ENCODE assay signal across 20 mouse cellular contexts in the genomic region with DNA sequence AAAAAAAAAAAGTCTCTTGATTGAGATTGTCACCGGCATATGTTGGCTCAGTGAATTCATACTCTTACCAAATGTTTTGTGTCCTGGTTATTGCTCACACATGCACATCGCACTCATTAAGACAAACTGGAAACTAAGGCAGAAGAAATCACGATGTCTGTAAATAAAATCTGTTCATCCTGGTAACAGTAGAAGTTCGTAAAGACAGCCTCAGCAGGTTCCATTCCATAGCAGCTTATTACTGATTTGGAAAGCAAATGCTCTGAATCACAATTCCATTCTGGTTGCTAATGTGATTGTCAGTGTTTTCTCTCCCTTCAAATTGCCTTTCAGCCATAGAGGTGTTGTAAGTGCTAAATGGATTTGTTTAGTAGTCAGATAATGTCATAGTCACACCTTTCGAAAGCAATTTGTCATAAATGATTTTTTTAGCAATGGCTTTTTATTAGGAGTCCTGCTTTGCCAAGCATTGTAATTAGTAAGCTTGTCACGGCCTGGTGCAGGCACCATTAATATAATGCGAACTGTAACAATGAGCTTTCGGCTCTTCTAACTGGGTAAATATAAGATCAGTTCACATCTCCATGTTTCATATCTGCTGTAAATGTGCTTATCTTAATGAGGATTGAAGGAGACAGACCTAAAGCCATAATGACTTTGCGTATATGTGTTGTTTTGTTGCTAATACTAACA.
DNase-seq lines count a peak whose midpoint lies in the region; ATAC-seq and TF ChIP-seq lines count a peak whose summit lies in the region.
"Had no signal": no experiment of that assay in that cellular context is flagged by ENCODE, and none has a peak within 500 bp of the region (broad histone marks: within the 10 kb centered on the region; RNA-seq: fewer than 3 reads in every experiment).

No protein-coding gene starts in this region.

- TF ChIP-seq CTCF in brain, embryonic 14.5 days (IDR thresholded peaks at IDR 0.05; ENCODE audit: borderline replicate concordance, extremely low read depth, insufficient read depth, insufficient read length): no peak

- no peaks in the 10 kb centered on the region for H3K36me3 ChIP-seq in hindbrain, embryonic 12.5 days
- no peaks in the 10 kb centered on the region for H3K36me3 ChIP-seq in hindbrain, embryonic 13.5 days
- no peaks in the 10 kb centered on the region for H3K36me3 ChIP-seq in midbrain, embryonic 16.5 days (ENCODE audit: control insufficient read depth, insufficient read depth, low read length)
- H3K36me3 ChIP-seq: neural tube, embryonic 13.5 days had no signal

- no peak overlapping the region for H3K4me3 ChIP-seq in hindbrain, embryonic 12.5 days
- no peak overlapping the region for H3K4me3 ChIP-seq in hindbrain, embryonic 13.5 days
- no peak overlapping the region for H3K4me3 ChIP-seq in midbrain, embryonic 16.5 days (ENCODE audit: low read depth, low read length)
- H3K4me3 ChIP-seq: left cerebral cortex, adult 2 months; neural tube, embryonic 13.5 days had no signal

- H3K9me3 ChIP-seq in hindbrain, embryonic 12.5 days (replicated peaks): no peaks in the 10 kb centered on the region
- H3K9me3 ChIP-seq in hindbrain, embryonic 13.5 days: no peaks in the 10 kb centered on the region
- no peaks in the 10 kb centered on the region for H3K9me3 ChIP-seq in midbrain, embryonic 16.5 days (replicated peaks; ENCODE audit: control insufficient read depth, low read length, poor library complexity, severe bottlenecking)
- H3K9me3 ChIP-seq: neural tube, embryonic 13.5 days had no signal

- 83% methylated on average over 9 of the region's 9 CpGs for WGBS in hindbrain, embryonic 12.5 days
- WGBS in hindbrain, embryonic 13.5 days: 76% methylated on average over 9 of the region's 9 CpGs
- 65% methylated on average over 9 of the region's 9 CpGs for WGBS in midbrain, embryonic 16.5 days

- no peak overlapping the region for H3K4me2 ChIP-seq in hindbrain, embryonic 12.5 days (replicated peaks)
- H3K4me2 ChIP-seq in hindbrain, embryonic 13.5 days: no peak overlapping the region
- H3K4me2 ChIP-seq in midbrain, embryonic 16.5 days (ENCODE audit: low read length): no peak overlapping the region
- H3K4me2 ChIP-seq: lung, embryonic 14.5 days; neural tube, embryonic 13.5 days had no signal

- no peak overlapping the region for H3K9ac ChIP-seq in hindbrain, embryonic 12.5 days
- H3K9ac ChIP-seq in hindbrain, embryonic 13.5 days: no peak overlapping the region
- no peak overlapping the region for H3K9ac ChIP-seq in midbrain, embryonic 16.5 days (ENCODE audit: low read depth, low read length)
- H3K9ac ChIP-seq: liver, embryonic 14.5 days; lung, embryonic 14.5 days; neural tube, embryonic 13.5 days had no signal

- no peaks in the 10 kb centered on the region for H3K4me1 ChIP-seq in hindbrain, embryonic 12.5 days
- no peaks in the 10 kb centered on the region for H3K4me1 ChIP-seq in hindbrain, embryonic 13.5 days (replicated peaks)
- H3K4me1 ChIP-seq in midbrain, embryonic 16.5 days (ENCODE audit: control insufficient read depth, insufficient read depth, low read length): no peaks in the 10 kb centered on the region
- H3K4me1 ChIP-seq: neural tube, embryonic 13.5 days had no signal

- H3K27ac ChIP-seq in hindbrain, embryonic 12.5 days: no peak overlapping the region
- no peak overlapping the region for H3K27ac ChIP-seq in hindbrain, embryonic 13.5 days
- H3K27ac ChIP-seq in midbrain, embryonic 16.5 days (ENCODE audit: low read length): no peak overlapping the region
- H3K27ac ChIP-seq: left cerebral cortex, adult 2 months; liver, embryonic 14.5 days; neural tube, embryonic 13.5 days had no signal

- TF ChIP-seq POLR2A in brain, embryonic 14.5 days (IDR thresholded peaks at IDR 0.05; ENCODE audit: borderline replicate concordance, extremely low read depth, insufficient read depth, insufficient read length, poor library complexity, severe bottlenecking): no peak

- ATAC-seq in hindbrain, embryonic 12.5 days (ENCODE audit: low FRiP score): peak; percentile 43; the same call in 1 of the 2 replicates
- ATAC-seq in hindbrain, embryonic 13.5 days (ENCODE audit: low FRiP score): no peak
- ATAC-seq in midbrain, embryonic 16.5 days: 0 out of 2 replicates have a peak, but pooled peaks have one; percentile 66
- ATAC-seq: inflammation-experienced regulatory T-cells, adult 6 months; Patski had no signal

- DNase-seq in layer of hippocampus, adult 9-11 months: peak; percentile 37
- DNase-seq in layer of hippocampus, postnatal 25 days (ENCODE audit: extremely low spot score in 1 of 2, low spot score in 1 of 2): no peak
- peak; percentile 71 for DNase-seq in brain, embryonic 14.5 days (ENCODE audit: low read depth)
- no peak for DNase-seq in kidney, adult 9 months
- DNase-seq: adrenal gland, postnatal 36 days; cerebellum, adult 18-20 months; gastrocnemius, postnatal 25 days; kidney, adult 2 months; kidney, postnatal 10 days; lung, embryonic 14.5 days; right cerebral cortex, postnatal 4 days; thymus, postnatal 25 days had no signal

- H3K27me3 ChIP-seq in hindbrain, embryonic 12.5 days: no peaks in the 10 kb centered on the region
- H3K27me3 ChIP-seq in hindbrain, embryonic 13.5 days: no peaks in the 10 kb centered on the region
- H3K27me3 ChIP-seq in midbrain, embryonic 16.5 days (ENCODE audit: control insufficient read depth, insufficient read depth, low read depth, low read length): no peaks in the 10 kb centered on the region
- H3K27me3 ChIP-seq: neural tube, embryonic 13.5 days; Patski had no signal

Comparison
In these comparisons a context has a peak if more than half of its experiments do, and no peak if none do; other contexts are left out.
1. DNase-seq: peak in layer of hippocampus, adult 9-11 months (single experiment) and brain, embryonic 14.5 days (single experiment); none in layer of hippocampus, postnatal 25 days (0 of 2) and kidney, adult 9 months (single experiment).